Mouse (Mus musculus) lung, postnatal 0 days (tissue): ENCODE results near the gene Rad51b. TPM values are rescaled to one million over a fixed set of nuclear protein-coding genes. Genes with fewer than 3 reads are reported as not detected.

ENCODE experiments used
- ATAC-seq: fragments of 200-750 bp; cut with Nextera tagmentation; 2 replicates; pipeline ENCODE4 v1.8.0; 2017; ENCODE audit warnings: moderate library complexity
- DNase-seq: peaks from one replicate; pipeline ENCODE4 v3.0.0-alpha.2; 2016; ENCODE audit warnings: low spot score
- H3K27ac ChIP-seq: fragments of 300-500 bp; sonication (generic); 2 replicates; pipeline ENCODE4 v1.5.1; 2014; ENCODE audit warnings: antibody characterized with exemption, mild to moderate bottlenecking, low read length, mixed read lengths
- H3K27me3 ChIP-seq: fragments of 300-500 bp; sonication (generic); replicated peaks from 2 replicates; pipeline ENCODE4 v1.6.1; 2014; ENCODE audit warnings: low read length, mixed read lengths; ENCODE audit not compliant: insufficient read depth
- H3K36me3 ChIP-seq: fragments of 300-500 bp; sonication (generic); 2 replicates; pipeline ENCODE4 v1.6.1; 2014; ENCODE audit warnings: low read length, mixed read lengths; ENCODE audit not compliant: insufficient read depth
- H3K4me1 ChIP-seq: fragments of 300-500 bp; sonication (generic); 2 replicates; pipeline ENCODE4 v1.6.1; 2014; ENCODE audit warnings: antibody characterized with exemption, low read depth, low read length, mixed read lengths; ENCODE audit not compliant: insufficient read depth
- H3K4me2 ChIP-seq: fragments of 300-500 bp; sonication (generic); replicated peaks from 2 replicates; pipeline ENCODE4 v1.6.1; 2014; ENCODE audit warnings: low read depth, mild to moderate bottlenecking, low read length, moderate library complexity, mixed read lengths
- H3K4me3 ChIP-seq: fragments of 300-500 bp; sonication (generic); 2 replicates; pipeline ENCODE4 v1.5.1; 2014; ENCODE audit warnings: low read depth, low read length
- H3K9ac ChIP-seq: fragments of 300-500 bp; sonication (generic); replicated peaks from 2 replicates; pipeline ENCODE4 v1.6.1; 2014; ENCODE audit warnings: low read depth, mild to moderate bottlenecking
- H3K9me3 ChIP-seq: fragments of 300-500 bp; sonication (generic); 2 replicates; pipeline ENCODE4 v1.6.1; 2016; ENCODE audit warnings: low read length, mixed read lengths
- CTCF ChIP-seq: IDR thresholded peaks from 2 replicates; pipeline ENCODE4 v1.5.1; 2016; ENCODE audit warnings: antibody characterized with exemption, mild to moderate bottlenecking
- EP300 ChIP-seq: IDR thresholded peaks from 2 replicates; pipeline ENCODE4 v1.6.1; 2016; ENCODE audit warnings: antibody characterized with exemption, mild to moderate bottlenecking, control low read depth
- WGBS: fragments of 180-500 bp; shearing (Covaris S2); extraction: QIAGEN DNeasy Blood & Tissue Kit; methylation state at CpG from one replicate; pipeline ENCODE4 v1.1.7; 2014; 5-methylcytosine and 5-hydroxymethylcytosine counted together
- polyA plus RNA-seq: library from polyadenylated mRNA; unstranded; fragments of >200 nt; fragmentation: Nextera tagmentation; extraction: Ambion mirVana; gene quantifications from 2 replicates; pipeline ENCODE4 v1.2.1, GENCODE M21; 2015

Gene Rad51b
- polyA plus RNA-seq, 1 experiment from 2014 or later: 1.3 TPM

DNA sequence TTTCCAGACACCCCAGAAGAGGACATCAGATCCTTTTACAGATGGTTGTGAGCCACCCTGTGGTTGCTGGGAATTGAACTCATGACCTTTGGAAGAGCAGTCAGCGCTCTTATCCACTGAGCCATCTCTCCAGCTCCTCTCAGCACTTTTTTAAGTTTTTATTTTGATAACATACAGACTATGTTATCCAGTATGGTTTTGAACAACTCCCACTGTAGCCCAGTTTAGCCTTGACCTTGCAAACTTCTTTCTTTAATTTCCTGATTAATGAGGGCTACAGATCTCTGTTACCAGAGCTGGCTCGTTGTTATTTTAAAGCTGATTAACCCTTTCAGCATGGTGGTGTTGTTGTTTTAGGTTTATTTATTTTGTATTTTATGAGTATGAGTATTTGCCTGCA is 29.2 kb downstream of the Rad51b start:
- no peaks in the 10 kb centered on the region for H3K27me3 ChIP-seq
- H3K36me3 ChIP-seq: no peaks in the 10 kb centered on the region
- H3K4me1 ChIP-seq: peaks cover 7% of the 10 kb centered on the region; the same call in 1 of the 2 replicates
- TF ChIP-seq EP300: no peak
- TF ChIP-seq CTCF: no peak
- no peak overlapping the region for H3K4me2 ChIP-seq
- no peaks in the 10 kb centered on the region for H3K9me3 ChIP-seq
- H3K9ac ChIP-seq: no peak overlapping the region
- no peak for ATAC-seq
- H3K4me3 ChIP-seq: no peak overlapping the region
- DNase-seq: no peak
- WGBS: 35% methylated on average over 2 of the region's 2 CpGs
- H3K27ac ChIP-seq: no peak overlapping the region

DNA sequence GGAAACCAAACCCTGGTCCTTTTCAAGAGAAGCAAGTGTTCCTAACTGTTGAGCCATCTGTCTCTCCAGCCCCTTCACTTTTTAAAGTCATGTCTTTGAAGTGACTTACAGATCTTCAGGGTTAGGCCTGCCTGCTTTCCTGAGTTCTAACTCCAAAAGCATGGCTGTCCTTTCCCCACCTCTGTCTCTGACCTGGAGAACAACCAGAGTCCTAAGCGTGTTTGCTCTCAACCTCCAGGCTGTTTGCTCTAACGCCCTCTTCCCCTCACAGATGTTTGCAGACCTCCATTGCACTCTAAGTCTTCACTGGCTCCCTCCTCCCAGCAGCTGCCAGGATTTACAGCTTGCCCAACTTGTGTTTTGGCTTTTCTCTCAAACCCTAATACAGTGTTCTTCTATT is 29.7 kb downstream of the Rad51b start:
- no peak overlapping the region for H3K4me3 ChIP-seq
- WGBS: 50% methylated on average over 2 of the region's 2 CpGs
- TF ChIP-seq CTCF (no peak), EP300 (no peak)

GRCm38 (mm10) chr12:79327868-79328267 is 30.8 kb downstream of the Rad51b start:
- Histone ChIP-seq H3K4me3 (no peak overlapping the region), H3K9me3 (no peaks in the 10 kb centered on the region), H3K4me1 (peaks cover 7% of the 10 kb centered on the region; the same call in 1 of the 2 replicates), H3K4me2 (no peak overlapping the region), H3K27me3 (no peaks in the 10 kb centered on the region), H3K36me3 (no peaks in the 10 kb centered on the region), H3K27ac (no peak overlapping the region), H3K9ac (no peak overlapping the region)
- DNase-seq: no peak
- no peak for ATAC-seq
- TF ChIP-seq CTCF (no peak), EP300 (no peak)
- 52% methylated on average over 2 of the region's 2 CpGs for WGBS

More for the DNA sequence above, 29.7 kb downstream of the Rad51b start:
- ATAC-seq: peak; percentile 58
- Histone ChIP-seq H3K36me3 (no peaks in the 10 kb centered on the region), H3K9ac (no peak overlapping the region), H3K4me2 (no peak overlapping the region), H3K9me3 (no peaks in the 10 kb centered on the region), H3K27me3 (no peaks in the 10 kb centered on the region), H3K4me1 (peaks cover 7% of the 10 kb centered on the region; the same call in 1 of the 2 replicates), H3K27ac (peak overlapping the region; percentile 4; the same call in 1 of the 2 replicates)
- peak; percentile 30 for DNase-seq

- H3K4me2 ChIP-seq: no peak overlapping the region
- TF ChIP-seq EP300: no peak
- no peak for TF ChIP-seq CTCF
- no peak for ATAC-seq
- H3K4me1 ChIP-seq: peaks cover 7% of the 10 kb centered on the region; the same call in 1 of the 2 replicates
- no peaks in the 10 kb centered on the region for H3K9me3 ChIP-seq
- H3K27ac ChIP-seq: no peak overlapping the region
- DNase-seq: no peak
- WGBS: 78% methylated on average over 2 of the region's 2 CpGs
- no peak overlapping the region for H3K4me3 ChIP-seq
- H3K9ac ChIP-seq: no peak overlapping the region
- H3K27me3 ChIP-seq: no peaks in the 10 kb centered on the region
- H3K36me3 ChIP-seq: no peaks in the 10 kb centered on the region
These were observed 33.5 kb downstream of the Rad51b start for GRCm38 (mm10) chr12:79330571-79330970.

DNA sequence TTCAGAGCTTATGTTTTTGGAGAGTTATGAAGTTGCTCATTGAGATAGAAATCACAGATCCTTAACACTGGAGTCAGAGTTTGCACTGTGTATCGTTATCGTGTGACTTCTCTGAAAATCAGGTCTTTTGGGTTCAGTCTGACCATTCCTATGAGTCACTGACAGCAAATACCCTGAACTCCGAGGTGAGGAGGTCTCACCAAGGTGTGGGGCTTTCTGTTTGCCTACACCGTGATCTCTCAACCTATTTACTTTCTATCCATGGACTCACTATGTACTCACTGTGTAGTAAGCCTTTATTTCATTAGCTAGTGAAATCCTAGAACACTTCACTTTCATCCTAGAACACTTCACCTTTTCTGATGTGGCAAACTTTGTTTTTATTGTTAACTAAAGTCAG is 34.6 kb downstream of the Rad51b start:
- Histone ChIP-seq H3K4me3 (no peak overlapping the region), H3K27me3 (no peaks in the 10 kb centered on the region), H3K4me1 (peaks cover 4% of the 10 kb centered on the region; the same call in 1 of the 2 replicates), H3K9ac (no peak overlapping the region), H3K36me3 (no peaks in the 10 kb centered on the region), H3K27ac (no peak overlapping the region), H3K4me2 (no peak overlapping the region), H3K9me3 (no peaks in the 10 kb centered on the region)
- 62% methylated on average over 4 of the region's 4 CpGs for WGBS
- ATAC-seq (no peak), DNase-seq (no peak)
- TF ChIP-seq EP300: no peak
- no peak for TF ChIP-seq CTCF

GRCm38 (mm10) chr12:79338791-79339190 is 41.7 kb downstream of the Rad51b start:
- Histone ChIP-seq H3K27me3 (no peaks in the 10 kb centered on the region), H3K4me1 (no peaks in the 10 kb centered on the region), H3K4me2 (no peak overlapping the region), H3K36me3 (no peaks in the 10 kb centered on the region), H3K9me3 (no peaks in the 10 kb centered on the region), H3K4me3 (no peak overlapping the region), H3K9ac (no peak overlapping the region), H3K27ac (no peak overlapping the region)
- TF ChIP-seq CTCF: no peak
- no peak for TF ChIP-seq EP300
- ATAC-seq (no peak), DNase-seq (no peak)
- WGBS: 84% methylated on average over 8 of the region's 8 CpGs

DNA sequence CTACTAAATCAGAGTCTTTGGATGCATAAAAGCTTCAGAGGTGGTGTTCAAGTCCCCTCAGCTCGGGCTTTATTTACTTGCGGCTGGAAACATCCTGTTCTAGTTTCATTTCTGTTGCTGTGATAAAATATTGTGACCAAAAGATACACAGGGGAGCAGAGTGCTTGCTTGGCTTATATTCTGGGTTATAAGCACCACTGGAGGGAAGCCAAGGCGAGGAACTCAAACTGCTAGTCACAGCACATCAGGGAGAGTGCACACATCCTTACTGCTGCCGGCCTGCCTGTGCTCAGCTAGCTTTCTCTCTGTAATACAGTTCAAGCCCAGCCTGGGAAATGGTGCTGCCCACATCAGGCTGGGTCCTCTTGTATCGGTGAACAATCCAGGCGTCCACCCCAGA is 43.4 kb downstream of the Rad51b start:
- no peak overlapping the region for H3K9ac ChIP-seq
- DNase-seq (no peak), ATAC-seq (no peak)
- no peaks in the 10 kb centered on the region for H3K36me3 ChIP-seq
- no peaks in the 10 kb centered on the region for H3K9me3 ChIP-seq
- TF ChIP-seq CTCF (no peak), EP300 (no peak)
- no peak overlapping the region for H3K4me3 ChIP-seq
- no peaks in the 10 kb centered on the region for H3K27me3 ChIP-seq
- WGBS: 56% methylated on average over 6 of the region's 6 CpGs
- no peak overlapping the region for H3K4me2 ChIP-seq
- H3K27ac ChIP-seq: no peak overlapping the region
- H3K4me1 ChIP-seq: no peaks in the 10 kb centered on the region
